Mouse (Mus musculus): ENCODE data around the gene Ten1.

The Ten1 gene

GRCm38 (mm10) chr11:116237742-116238395 is 39.2 kb downstream of the Ten1 start, which contains the start of gene Evpl:
Gene Evpl, minus strand, starts transcription at chr11:116238077.
- DNase-seq (ENCODE audit: low read depth, low spot score), result no peak

GRCm38 (mm10) chr11:116239797-116240196 is 41.1 kb downstream of the Ten1 start:
- DNase-seq (ENCODE audit: low read depth, low spot score), result no peak

- DNase-seq (ENCODE audit: low read depth, low spot score), result no peak
These were observed 43.1 kb downstream of the Ten1 start for GRCm38 (mm10) chr11:116241744-116242235.

- no peak for DNase-seq (ENCODE audit: low read depth, low spot score)
These were observed 45.9 kb downstream of the Ten1 start for GRCm38 (mm10) chr11:116244580-116244979.

GRCm38 (mm10) chr11:116245616-116246015 is 47.0 kb downstream of the Ten1 start:
- DNase-seq (ENCODE audit: low read depth, low spot score), result no peak

GRCm38 (mm10) chr11:116247502-116248222 is 49.0 kb downstream of the Ten1 start:
- no peak for DNase-seq (ENCODE audit: low read depth, low spot score)

GRCm38 (mm10) chr11:116250898-116251297 is 52.2 kb downstream of the Ten1 start:
- no peak for DNase-seq (ENCODE audit: low read depth, low spot score)

GRCm38 (mm10) chr11:116253076-116253600 is 54.5 kb downstream of the Ten1 start:
- DNase-seq (ENCODE audit: low read depth, low spot score), result no peak

GRCm38 (mm10) chr11:116254627-116255026 is 56.0 kb downstream of the Ten1 start:
- no peak for DNase-seq (ENCODE audit: low read depth, low spot score)

GRCm38 (mm10) chr11:116255090-116255981 is 56.7 kb downstream of the Ten1 start:
- no peak for DNase-seq (ENCODE audit: low read depth, low spot score)

GRCm38 (mm10) chr11:116255982-116256675 is 57.5 kb downstream of the Ten1 start:
- no peak for DNase-seq (ENCODE audit: low read depth, low spot score)

- no peak for DNase-seq (ENCODE audit: low read depth, low spot score)
These were observed 60.8 kb downstream of the Ten1 start for GRCm38 (mm10) chr11:116259461-116259860.

- DNase-seq (ENCODE audit: low read depth, low spot score), result no peak
These were observed 61.6 kb downstream of the Ten1 start for GRCm38 (mm10) chr11:116260259-116260658.
